Mouse (Mus musculus): ENCODE data around the gene Ccnd1.

The Ccnd1 gene

DNA sequence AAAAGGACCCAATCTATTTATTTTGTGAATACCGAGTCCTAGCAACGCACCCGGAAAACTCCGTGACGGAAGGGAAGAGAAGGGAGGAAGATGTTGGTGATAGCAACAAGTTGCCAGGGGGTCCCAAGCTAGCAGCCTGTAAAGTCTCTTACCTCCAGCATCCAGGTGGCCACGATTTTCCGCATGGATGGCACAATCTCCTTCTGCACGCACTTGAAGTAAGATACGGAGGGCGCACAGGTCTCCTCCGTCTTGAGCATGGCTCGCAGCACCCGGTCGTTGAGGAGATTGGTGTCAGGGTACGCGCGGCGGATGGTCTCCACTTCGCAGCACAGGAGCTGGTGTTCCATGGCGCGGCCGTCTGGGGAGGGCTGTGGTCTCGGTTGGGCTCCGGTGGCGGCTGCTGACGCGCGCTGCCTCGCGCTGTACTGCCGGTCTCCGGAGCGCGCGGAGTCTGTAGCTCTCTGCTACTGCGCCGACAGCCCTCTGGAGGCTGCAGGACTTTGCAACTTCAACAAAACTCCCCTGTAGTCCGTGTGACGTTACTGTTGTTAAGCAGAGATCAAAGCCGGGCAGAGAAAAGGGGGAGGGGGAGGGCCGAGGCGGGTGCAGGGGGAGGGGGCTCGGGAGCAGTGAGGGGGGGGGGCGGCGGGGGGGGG lies at the start of gene Ccnd1:
Gene Ccnd1 (minus strand): TSS at position 582 of the 659 bp plus-strand sequence.
- peak in 1 of 2 experiments; percentile 50 for DNase-seq (ENCODE audit: low spot score in 2 of 2)

DNA sequence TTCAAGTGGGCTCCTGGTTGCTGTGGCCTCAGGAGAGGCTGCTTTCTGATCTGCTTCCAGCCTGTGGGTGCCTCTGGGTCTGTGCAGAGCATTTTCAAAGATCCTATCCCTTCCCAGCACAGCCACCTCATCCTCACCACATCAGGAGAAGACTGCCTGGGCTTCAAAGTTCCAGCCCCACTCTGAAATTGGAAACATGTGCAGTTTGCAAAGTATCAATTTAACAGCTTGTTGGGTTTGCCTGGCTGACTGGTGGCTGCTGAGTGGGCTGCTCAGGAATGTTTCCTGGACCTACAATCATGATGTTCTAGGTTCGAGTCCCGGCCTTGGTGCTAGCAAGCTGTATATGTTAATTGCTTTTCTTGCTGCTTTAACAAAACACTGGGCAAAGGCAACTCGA lies 49.1 kb upstream of the Ccnd1 start:
- no peak for DNase-seq (ENCODE audit: low spot score in 2 of 2)

DNA sequence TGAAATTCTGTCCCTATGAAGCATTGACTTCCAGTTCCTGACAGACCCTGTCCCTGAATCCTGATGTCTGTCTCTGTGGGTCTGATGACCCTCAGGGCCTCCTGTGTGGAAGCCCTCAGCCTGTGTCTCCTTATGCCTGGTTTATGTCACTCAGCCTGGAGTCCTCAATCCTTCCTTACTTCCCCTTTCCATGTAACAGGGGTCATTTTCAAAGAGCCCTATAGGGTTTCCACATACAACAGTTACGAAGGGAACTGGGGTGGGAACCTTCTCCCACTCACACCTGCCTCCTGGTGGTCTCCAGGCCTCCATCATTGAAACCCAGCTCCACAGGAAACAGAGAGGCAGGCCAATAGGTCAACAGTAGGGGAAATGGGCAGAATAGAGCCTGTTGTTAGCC lies 45.4 kb upstream of the Ccnd1 start:
- no peak for DNase-seq (ENCODE audit: low spot score in 2 of 2)

DNA sequence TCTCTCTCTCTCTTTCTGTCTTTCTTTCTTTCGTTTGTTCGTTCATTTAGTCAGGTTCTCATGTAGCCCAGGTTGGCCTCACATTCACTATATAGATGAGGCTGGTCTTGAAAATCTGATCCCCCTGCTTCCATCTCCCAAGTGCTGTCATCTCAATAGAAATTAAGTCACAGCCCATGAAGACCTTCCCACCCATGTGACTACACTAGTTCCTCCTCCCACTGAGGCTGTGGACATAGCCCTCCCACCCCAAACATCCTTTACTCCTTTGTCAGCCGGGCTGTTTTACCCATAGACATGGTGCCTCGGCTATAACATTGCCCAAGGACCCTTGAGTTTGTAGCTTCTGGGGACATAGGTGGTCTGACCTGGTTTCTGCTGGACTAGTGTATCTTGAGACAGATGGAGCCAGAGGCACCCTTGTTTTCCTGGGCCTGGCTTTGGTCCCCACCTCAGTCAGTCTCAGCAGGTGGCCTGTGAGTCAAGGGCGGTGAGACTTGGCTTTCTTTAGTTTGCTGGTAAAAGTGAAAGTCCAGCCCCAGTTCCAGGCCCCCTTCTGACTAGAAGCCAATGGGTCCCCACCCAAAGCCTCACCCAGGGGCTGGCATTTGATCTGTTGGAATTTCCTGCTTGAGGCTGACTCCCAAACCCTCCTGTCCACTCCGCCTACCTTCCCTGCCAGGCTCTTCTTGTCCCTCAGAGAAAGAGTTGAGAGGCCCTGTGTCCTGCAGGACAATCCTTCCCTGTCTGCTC lies 42.8 kb upstream of the Ccnd1 start:
- DNase-seq (ENCODE audit: low spot score in 2 of 2): no peak

DNA sequence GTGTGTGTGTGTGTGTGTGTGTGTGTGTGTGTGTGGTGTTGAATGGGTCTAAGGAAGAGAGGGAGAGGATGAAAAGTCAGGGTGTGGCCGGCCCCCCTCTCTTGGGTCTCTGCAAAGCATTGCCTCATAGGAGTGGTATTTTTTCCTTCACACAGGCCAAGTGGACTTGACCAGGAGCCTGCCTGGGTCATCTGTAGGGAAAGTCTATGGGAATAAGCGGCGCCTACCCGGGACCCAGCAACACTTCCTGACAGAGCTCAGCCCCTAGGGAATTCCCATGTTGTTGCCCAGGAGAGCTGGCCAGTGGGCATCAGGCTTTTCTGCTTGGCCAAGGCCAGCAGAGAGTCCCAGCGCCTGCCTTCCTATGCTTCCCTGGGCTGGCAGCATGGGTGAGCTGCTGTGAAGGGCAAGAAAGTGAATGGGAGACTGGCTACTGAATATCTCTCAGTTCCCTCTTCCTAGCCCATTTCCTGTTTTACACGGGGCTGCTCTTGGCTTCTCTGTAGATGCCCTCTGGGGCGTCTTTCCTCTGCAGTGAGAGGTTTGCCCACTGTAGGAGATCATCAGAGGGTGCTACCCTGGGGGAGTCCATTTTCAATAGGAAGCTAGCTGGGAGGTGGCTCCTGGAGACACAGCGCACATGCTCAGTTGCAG lies 41.8 kb upstream of the Ccnd1 start:
- DNase-seq (ENCODE audit: low spot score in 2 of 2): peak in 1 of 2 experiments; percentile 16

DNA sequence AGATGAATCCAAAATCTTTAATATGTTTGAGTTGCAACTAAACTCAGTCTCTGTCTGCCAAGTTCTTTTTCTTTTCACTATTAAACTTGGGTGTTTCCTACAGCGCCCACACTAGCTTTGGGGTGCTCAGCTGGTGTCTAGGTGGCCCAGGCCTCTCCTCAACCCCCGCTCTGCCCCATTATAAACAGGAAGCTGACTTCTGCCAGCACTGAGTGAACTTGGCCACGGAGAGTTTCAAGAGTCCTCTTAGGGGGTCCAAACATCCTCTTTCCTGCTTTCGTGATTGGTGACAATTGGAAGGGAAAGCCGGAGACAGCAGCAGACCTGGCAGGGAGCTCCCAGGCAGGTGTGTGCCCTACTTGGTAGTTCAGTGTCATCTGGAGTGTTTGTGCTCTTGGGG lies 40.1 kb upstream of the Ccnd1 start:
- peak; percentile 44 to 45 for DNase-seq (ENCODE audit: low spot score in 2 of 2)

DNA sequence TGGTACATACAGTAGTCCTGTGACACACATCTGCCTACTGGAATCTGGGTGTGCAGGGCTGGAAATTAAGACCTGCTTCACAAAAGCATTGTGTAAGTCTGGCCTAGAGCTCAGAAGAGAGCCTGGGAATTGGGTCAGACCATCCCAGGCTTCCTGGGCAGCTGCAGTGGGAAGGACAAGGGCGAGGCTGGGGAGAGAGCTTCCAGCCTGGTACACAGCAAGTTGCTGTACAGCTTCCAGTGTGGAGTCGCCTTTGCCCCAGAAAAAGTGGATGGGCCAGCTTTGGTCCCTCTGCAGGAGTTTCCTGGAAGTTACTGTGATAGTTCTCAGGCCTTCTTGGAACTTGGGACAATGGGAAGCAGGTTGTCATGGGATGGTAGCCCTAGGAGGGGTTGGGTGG lies 37.4 kb upstream of the Ccnd1 start:
- DNase-seq (ENCODE audit: low spot score in 2 of 2): no peak

DNA sequence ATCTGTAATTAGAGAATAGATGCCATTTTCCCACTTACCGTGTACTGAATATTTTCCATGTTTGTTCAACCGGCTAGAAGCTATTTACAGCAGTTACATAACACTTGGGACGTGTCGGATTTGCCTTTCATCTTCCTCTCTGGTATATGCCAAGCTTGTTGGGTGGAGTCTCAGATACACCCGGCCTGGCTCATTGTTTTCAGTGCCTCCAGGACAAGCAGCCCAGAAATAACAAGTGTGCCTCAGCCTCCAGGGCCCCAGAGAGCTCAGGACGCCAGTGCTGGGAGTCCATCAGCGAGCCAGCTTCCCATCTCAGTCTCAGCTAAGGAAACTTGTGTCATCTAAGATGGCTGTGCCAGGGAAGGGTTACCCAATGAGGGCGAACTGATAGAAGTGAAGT lies 33.7 kb upstream of the Ccnd1 start:
- DNase-seq (ENCODE audit: low spot score in 2 of 2): no peak

DNA sequence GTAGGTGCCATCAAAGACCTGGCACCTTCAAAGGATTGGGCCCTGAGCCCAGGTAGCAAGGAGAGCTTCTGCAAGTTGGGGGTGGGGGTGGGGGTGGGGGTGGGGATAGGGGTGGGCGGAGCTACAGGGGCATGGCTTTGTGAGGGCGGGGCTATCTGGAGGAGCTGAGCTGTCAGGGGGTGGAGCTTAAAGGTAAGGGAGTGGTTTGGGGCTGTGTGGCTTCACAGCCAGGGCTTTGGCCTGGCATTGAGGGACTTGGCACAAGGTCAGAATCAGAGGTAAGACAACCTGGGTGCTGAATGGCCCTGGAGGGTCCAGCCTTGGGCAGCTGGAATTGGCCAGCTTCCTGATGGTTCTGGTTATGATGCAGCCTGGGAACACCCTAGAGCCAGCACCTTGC lies 32.0 kb upstream of the Ccnd1 start:
- no peak for DNase-seq (ENCODE audit: low spot score in 2 of 2)

DNA sequence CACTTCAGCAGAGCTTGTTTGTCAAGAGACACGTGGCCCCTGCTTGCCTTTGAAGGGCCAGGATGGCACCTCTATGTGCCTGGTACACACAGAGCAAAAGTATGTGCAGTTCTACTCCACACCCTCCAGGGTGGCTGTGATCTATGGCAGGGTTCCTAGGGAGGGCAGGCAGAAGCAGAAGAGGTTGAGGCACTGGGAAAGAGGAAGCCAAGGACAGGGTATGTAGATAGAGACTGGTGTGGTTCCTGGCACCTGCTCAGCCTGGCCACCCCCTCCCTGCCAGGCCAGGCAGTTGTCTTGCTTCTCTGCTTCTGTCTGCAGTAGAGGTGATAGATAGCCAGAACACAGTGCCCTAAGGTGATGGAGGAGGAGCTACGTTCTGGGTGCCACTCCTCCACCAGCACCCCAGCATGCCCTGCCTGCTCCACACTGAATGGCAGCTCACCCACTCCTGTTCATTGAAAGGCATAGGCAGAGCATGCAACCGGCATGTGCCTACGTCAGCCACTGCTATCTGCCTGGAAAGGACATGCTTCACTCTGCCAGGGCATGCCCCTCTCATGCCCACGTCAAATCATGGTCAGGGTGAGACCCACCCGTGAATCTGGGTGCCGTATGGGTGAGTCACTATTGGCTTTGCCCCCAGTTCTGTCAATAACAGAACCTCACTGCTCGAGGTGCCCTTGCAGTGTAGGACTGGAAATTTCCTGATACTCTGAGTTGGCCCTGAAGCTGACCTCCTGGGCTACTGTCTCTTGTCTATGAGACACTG lies 31.5 kb upstream of the Ccnd1 start:
- DNase-seq (ENCODE audit: low spot score in 2 of 2): no peak

DNA sequence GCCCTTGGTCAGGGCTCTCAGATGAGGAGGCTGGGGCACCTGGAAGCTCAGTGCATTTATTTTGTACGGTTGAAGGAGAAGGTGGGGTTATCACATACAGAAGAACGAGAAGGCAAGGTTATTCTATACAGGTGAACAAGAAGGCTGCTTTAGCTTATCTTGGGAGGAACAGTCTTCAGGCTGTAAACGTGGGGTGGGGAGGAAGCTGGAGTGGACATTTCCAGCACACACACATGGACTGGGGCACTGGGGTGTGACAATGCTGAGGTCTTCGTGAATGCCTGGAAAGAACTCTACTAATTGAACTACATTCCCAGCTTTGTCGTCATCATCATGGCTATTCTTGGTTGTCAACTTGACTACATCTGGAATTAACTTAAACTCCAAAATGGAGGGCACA lies 26.2 kb upstream of the Ccnd1 start:
- DNase-seq (ENCODE audit: low spot score in 2 of 2): no peak

DNA sequence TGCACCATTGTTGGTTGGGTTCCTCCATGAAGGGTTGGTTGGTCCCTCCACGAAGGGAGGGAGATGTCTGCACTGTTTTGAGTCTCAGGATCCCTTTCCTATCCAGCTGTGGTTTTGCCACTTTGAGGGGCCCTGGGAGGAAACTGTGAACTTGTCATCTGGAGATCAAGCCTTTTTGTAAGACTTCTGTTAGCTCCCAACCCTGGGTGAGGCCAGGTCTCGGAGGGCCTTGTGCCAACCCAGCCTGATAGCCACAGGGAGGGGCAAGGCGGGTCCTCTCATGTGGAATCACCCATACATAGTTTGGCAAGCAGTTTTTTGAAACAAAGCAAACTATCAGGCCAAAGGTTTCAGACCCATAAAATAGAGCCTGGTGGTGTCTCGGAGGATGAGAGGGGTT lies 24.6 kb upstream of the Ccnd1 start:
- no peak for DNase-seq (ENCODE audit: low spot score in 2 of 2)

DNA sequence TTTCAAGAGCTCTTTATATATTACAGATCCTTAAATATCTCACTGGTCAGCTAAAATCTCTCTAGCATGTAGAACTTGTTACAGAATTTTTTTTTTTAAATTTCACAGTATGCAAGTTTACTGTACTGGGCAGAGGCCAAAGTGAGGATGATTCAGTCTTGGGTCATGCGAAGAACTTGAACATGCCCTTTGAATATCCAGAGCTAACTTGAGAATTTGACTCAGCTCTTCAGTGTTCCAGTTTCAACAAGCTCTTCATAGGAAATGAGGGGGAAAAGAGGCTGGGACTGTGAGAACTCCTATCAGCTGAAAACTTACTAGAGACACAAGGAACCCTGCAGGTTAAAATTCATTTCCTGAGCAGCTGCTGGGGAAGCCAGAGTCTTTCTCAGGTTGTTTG lies 24.2 kb upstream of the Ccnd1 start:
- DNase-seq (ENCODE audit: low spot score in 2 of 2): no peak

DNA sequence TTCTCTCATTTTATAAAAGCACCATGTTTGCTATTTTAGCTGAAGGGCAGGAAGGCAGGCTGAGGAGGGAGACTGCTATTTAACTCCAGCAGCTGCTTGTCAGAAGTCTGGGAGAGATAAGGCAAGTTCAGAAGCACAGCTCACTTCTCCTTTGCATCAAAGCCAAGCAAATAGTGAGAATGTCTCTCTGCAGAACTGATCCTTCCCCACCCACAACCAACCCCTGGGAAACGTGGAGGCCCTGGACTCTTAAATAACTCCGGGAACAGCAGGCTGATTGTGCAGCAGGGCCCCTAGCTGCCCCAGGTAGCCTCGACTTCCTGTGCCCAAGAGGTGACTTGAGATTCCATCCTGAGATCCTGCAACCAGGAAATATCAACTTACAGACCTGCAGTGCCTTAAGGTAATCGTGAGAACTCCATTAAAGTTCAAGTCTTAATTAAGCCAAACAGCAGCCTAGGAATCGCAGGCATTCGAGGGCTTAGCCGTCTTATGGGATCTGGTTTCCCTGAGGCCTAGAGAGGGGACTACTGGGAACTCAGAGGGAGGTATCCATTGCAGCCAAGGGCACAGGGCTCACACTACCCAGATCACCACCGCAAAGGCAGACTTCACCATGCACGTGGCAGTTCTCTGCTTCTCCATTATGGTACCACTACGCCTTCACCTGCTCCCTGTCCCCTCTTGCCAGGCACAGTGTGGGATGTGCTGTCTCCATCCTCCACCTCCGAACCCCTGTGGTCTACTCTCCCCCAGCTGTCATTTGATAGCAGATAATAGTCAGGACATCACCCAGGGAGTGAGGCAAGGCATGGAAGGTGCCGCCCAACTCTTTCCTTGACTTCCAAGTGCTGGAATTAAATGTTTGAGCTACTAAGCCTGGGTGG lies 19.0 kb upstream of the Ccnd1 start:
- DNase-seq (ENCODE audit: low spot score in 2 of 2): no peak

DNA sequence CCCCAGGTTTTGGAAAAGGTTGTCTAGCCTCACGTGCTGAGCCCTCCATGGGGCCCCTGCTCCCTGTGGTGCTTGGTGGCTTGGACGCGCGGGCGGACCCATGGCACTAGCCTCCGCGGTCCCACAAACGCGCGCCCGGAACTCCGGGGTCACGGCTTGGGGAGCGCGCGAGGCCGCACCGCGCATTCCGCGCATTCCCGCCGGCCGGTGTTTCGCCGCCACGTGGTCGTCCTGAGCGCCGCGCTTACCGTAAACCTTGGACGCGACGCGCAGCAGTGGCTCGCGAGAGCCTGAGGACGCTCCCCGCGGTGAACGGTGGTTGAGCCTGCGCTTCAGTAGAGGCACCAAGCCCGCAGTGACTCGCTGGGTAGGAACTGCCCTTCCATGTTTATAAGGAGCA lies 3.5 kb upstream of the Ccnd1 start:
- DNase-seq (ENCODE audit: low spot score in 2 of 2): peak; percentile 36 to 43

DNA sequence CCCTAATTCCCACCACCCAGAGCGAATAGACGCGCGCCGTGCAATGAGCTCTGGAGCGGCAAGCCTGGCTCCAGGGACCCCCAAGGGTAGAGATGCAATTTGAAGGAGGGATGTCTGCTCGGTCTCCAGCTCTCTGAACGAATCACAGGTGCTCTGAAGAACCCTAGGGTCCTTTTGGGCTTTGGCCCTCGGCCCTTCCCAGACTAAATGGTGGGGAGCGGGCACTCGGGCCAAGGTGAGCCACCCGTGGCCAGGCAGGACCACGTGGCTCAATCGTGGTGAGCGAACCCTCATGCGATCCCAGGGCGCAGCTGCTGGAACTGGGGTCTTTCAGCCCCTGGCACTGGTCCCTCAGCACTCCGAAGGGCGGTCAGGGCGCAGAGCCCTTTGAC lies 3.0 kb upstream of the Ccnd1 start:
- DNase-seq (ENCODE audit: low spot score in 2 of 2): no peak

DNA sequence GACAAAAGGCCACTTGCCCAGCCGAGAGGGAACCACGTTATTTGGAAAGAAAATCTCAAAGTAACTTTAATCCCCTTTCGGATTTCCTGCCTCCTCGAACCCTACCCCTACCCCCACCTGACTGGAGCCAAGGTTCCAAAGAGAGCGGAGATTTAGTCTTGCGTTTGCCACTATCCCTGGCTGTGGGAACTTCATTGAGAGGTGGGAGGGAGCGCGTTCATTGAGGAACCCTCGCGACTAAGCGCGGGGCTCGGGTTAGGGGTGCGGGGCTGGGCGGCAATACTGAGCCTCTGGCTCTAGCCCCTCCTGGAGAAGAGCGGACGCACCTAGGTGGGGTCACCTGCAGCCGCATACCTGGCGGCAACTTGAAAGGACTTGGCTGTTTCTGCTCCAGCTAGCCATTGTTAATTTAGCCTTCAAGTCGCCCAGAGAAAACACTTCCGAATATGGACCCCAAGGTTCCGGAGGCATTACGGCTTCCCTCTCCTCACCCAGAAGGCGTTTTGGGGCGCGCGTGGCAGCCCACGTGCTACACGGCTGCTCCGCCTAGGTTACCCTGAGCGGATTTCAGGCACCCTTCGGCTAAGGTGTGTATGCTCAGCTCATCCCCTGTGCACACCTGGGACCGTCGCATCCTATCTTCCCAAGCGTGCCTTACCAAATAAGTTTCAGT lies 2.5 kb upstream of the Ccnd1 start:
- no peak for DNase-seq (ENCODE audit: low spot score in 2 of 2)

DNA sequence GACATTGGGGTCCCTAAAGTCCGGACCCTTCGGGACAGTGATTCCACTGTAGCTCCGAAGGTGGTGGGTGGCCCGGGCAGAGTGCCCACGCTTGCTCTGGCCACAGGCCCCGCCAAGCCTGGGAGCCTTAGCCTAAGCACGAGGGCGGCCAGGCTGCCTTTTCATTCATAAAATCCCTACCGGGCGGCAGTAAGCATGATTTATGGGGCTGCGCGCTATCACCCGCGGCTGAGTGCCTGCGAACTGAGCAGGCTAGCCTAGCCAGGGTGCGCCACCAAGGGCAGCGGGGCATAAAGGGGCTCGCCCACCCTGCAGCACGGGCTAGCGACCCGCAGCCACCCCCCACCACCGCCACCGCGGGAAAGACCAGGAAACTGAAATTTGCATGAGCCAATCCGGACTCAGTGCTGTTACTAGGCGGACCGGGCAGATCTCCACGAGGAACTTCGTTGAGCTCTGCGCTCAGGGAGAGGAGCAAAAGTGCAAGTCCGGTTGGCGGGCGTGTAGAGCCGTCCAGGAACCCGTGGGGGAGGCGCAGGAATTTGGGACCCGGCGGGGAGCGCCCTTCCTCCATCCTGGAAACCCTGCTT lies 1.6 kb upstream of the Ccnd1 start:
- DNase-seq (ENCODE audit: low spot score in 2 of 2): peak; percentile 59 to 67

DNA sequence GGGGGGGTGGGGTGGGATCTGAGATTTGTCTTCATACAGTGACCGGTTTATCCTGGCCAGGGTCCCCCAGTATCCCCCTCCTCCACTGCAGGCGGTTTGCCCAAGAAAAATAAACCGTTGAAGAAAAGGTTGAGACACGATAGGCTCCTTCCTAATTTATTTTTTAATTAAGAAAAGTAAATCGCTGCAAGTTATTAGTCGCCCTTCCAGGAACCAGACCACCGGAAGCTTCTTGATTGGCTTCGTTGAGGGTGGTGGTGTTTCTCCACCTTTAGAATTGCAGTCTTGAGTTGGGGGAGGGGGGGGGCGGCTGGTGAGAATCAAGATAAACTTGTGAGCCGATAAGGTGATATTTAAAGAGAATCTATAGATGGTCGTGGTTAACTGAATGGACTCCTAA lies 860 bp upstream of the Ccnd1 start:
- DNase-seq (ENCODE audit: low spot score in 2 of 2): no peak

DNA sequence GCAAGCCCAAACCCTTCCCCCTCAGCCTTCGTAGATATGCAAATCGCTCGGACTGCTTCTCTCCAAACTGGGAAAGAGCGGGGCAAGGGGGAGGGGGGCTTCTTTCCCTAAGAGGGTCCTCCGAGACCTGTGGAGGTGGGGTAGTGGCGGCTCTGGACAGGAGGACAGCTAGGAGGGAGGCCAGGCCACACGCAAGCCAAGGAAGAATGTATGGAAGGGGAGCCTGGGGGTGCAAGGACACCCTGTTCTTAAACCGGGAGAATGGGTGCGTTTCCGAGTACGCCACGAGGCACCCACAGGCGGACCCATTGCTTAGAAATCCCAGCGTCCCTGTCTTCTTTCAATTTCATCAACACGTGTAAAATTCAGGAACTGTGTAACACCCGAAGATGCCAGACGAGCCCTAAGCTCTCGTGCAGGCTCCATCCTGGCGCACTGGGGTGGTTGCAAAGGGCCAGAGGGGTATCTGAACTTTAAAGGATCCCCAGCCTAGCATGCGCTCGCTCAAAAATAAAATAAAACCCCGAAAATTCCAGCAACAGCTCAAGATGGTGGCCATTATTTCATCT lies 362 bp upstream of the Ccnd1 start:
- DNase-seq (ENCODE audit: low spot score in 2 of 2): no peak
